Mouse (Mus musculus): ENCODE results near the gene Dgkq.
"Not testable (repeated sequence)": the region's sequence is repeated elsewhere in the genome, so short reads cannot be mapped to it uniquely, and the experiment has no call there.

Gene Dgkq

DNA sequence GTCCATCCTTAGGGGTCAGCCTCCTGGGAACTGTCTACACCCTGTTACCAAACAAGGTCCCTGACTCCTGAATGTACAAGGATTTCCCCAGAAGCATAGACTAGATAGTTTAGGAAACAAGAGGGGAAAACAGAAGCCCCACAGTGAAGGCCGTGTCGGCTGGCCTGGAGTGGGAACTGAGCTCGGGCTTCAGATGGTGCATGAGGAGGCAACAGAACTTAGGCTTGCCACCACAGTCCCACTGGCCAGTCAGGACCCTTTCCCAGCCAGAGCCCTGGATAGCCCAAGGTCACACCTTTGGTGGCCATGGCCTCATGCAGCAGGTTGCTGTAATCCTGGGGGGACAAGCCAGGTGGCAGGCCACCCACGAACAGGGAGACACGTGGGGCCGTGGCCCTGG lies 16.1 kb downstream of the Dgkq start:
- no peak for DNase-seq

DNA sequence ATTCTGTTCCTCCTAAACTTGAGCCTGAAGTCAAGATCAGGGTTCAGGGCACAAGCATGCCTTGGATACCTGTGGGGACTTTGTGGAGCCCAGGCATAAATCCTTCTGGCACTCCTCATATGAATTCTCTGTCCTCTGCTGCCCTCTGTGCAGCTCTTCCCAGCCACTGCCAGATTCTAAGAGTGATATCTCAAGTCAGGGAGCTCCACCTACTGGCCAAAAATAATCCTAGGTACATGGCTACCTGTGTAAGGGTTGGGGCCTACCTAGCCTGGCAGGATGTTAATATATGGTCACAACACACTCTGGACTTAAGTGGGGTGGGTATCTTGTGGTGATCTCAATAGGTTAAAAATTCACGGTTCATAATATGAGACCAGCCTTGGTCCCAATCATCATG lies 17.6 kb downstream of the Dgkq start:
- DNase-seq, result peak in 1 of 2 experiments; percentile 62

DNA sequence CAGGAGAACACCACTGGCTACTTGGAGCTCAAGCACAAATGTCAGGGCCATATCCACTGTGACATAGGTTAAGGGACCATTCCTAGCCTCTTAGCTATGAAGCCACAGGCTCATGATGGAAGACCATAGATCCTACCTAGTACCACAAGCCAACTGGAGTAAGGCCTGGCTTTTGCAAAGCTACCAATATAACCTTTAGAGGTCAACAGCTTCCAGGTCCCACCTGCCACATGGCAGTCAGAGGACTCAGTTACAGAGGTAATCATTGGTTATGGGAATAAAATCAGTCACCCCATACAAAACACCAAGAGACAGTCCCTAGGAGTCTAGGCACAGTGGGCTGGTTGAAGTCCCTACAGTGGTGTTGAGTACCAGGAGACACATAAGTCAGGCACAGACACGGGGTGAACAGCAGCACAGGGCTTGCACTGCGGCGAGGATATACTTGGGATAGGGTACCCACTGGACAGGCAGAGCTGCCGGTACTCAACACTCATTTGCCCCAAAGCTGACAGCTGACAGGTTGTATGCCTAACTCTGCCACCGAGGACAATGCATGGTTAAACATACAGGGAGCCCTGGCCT lies 18.2 kb downstream of the Dgkq start:
- no peak for DNase-seq

DNA sequence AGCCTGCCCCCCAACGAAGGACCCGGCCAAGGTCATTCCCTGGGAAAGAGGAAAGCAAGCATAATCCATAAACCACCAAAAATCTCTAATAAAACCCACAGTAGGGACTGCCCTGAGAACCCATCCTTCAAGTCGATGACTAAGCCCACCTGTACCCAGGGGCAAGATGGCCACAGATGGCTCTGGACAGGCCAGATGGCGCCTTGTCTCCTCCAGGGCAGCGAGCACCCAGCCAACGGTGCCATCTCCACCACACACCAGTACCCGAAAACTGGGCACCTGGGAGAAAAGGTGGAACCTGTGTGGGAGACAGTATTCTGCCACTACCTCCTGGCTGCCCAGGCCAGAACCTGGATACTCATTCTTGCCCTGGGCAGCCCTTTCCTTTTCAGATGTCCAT lies 19.1 kb downstream of the Dgkq start:
- DNase-seq, result no peak

DNA sequence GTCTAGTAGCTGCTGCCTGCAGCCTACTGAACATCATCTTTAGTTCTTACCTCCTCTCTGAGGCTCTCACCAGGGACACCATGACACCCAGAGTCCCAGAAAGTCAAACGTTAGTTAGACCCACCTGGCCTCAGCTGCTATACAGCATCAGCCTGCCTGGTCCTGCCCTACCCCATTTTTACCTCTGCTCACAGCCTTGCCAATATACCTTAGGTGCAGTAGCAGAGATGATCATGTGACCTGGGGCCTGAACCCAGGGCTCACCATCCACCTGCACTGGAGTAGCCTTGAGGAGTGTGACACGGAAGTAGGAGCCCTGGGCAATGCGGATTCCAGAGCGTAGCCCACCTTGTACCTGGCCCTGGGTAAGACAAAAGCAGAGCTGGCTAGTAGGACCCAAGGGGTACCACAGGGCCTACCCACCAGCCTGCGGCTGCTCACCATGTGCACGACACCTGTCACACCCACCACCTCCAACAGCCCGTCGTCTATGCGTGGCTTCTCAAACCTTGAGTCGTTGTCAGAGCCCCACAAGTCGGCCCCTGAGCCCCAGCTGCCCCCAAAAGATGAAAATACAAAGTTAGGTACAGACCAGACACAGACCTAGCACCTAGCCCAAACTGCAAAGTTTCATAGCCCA lies 20.4 kb downstream of the Dgkq start:
- no peak for DNase-seq

DNA sequence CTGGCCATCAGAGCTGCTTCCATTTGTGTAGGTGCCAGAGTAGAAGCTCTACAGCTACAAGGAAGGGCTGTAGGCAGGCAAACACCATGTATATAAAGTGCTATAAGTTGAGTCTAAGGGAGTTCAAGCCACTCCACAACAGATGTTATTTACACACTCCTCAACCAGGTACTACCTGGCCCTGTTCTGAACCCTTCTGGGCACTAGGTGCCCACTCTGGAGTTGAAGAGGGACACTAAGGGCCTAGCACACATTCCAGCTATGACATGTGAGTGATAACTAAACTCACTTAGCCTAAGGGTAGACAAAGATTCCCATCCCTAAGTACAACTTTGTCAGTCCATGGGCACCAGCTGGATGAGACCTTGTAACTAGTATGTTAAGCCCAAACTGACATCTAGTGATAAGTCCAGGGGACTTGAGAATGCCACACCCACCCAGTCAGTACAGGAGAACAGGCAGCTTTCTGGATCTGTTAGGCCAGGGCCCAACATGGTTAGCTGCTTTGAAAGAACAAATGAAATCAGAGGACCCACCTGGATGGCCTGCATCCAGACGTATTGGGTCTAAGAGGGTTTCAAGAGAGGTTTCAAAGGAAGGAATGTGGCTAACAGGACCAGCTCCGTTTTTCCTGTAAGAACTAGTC lies 21.5 kb downstream of the Dgkq start:
- DNase-seq, result peak in 1 of 2 experiments; percentile 31

DNA sequence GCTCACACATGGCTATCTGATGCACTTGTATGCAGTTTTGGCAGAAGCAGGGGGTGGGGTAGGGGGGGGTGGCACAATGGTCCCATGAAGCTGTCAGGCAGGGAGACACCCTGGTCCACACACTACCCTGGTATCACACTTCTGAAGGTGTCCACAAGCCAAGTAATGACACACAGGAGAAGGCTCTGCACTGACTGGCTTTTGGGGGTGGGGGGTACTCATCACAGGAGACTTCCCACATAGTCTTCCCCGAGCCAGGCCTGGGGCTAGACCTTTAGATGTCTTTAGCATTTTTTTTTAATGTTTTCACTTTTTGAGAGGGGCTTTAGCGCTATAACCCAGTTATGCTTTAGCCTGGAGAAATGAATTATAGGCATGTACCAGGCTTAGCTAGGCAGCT lies 22.2 kb downstream of the Dgkq start:
- no peak for DNase-seq

DNA sequence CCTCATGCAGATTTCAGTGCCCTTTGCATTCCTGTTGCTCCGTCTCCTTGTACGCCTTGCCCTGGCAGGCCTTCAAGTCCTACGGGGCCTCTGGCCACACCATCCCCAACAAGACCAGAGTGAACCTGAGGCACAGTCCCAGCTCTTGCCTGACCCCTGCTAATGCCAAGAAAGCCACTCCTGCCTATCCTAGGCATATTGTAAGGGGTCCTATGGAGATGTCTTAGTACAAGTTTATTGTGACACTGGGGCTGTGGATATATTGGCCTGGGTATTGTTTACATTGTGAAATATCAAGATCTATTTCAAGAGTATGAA lies 23.2 kb downstream of the Dgkq start:
- no peak for DNase-seq

DNA sequence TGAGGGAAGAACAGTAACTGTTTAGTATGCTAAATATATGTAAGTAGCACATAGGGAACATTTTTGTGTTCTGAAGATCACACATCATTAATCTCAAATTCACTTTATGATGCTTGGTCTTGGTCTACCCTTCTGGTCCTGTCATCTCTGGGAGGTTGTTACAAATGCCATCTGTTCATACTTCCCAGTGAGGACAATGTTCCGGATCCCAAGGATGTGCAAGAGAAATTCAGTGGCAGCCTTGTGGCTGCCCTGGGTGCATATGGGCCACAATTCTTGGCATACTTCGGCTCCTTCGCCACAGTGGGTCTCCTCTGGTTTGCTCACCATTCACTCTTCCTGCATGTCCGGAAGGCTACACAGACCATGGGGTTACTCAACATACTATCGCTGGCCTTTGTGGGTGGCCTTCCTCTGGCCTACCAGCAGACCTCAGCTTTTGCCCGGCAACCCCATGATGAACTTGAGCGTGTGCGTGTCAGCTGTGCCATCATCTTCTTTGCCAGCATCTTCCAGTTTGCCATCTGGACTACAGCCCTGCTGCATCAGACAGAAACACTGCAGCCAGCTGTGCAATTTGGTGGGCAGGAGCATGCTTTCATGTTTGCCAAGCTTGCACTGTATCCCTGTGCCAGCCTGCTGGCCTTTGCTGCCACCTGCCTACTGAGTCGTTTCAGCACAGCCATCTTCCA lies 23.7 kb downstream of the Dgkq start:
- peak; percentile 30 to 61 for DNase-seq

DNA sequence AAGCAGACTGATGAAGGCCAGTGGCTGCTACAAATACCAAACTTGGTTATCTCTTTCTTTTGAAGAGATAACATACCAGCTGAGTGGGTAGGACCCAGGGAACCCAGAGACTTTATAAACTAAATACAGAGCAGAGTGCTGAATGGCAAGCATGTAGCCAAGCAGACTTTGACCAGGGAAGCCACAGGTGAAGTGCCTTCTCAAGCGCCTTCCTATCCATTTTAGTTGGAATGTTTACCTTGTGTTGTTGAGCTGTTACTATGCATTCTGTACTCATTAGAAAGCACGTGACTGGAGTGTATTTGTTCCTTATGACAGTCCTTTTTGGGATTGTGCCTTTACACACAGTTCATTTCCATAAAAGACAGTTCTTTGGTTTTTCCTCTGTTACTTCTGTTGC lies 25.8 kb downstream of the Dgkq start:
- DNase-seq, result no peak

DNA sequence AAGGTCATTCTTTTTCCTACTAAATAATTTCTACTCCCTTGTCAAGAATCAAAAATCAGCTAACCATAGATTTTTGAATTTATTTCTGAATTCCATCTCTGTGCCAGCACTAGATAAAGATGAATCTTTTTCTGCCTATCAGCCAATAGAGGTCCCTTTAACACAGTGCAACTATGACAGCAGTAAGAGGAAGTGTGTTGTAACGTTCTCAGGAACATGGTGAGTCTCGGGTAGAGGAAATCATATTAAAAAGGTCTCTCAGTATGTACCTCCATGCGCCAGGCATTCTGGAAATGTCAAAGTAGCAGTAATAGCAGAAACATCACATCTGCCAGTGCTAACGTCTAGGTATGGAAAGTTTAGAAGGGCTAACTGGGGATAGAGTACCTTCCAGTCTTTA lies 33.3 kb downstream of the Dgkq start:
- DNase-seq, result no peak

DNA sequence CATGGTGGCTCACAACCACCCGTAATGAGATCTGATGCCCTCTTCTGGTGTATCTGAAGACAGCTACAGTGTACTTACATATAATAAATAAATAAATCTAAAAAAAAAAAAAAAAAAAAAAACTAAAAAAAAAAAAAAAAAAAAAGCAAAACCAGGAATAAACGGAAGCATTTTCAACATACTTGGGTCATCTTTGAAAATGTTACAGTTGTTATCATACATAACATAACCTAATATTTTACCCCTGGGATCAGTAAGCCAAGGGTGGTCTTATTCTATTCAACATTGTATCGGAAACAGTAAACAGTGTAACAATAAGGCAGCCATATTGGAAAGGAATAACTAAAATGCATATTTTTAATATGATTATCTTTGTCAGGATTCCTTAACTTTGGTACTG lies 35.4 kb downstream of the Dgkq start:
- DNase-seq, result not testable (repeated sequence)

DNA sequence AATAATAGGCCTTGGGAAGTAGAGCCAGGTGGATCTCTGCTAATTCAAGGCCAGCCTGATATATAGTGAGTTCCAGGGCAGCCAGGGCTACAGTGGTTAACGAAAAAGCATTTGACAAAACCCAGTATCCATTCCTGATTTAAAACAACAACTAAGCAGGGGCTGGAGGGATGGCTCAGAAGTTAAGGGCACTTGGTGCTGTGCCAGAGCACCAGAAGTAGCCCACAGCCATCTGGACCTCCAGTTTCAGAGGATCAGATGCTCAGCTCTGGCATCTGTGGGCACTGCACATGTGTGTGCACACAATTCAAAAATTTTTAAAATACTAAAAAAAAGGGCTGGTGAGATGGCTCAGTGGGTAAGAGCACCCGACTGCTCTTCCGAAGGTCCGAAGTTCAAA lies 35.8 kb downstream of the Dgkq start:
- no peak for DNase-seq

DNA sequence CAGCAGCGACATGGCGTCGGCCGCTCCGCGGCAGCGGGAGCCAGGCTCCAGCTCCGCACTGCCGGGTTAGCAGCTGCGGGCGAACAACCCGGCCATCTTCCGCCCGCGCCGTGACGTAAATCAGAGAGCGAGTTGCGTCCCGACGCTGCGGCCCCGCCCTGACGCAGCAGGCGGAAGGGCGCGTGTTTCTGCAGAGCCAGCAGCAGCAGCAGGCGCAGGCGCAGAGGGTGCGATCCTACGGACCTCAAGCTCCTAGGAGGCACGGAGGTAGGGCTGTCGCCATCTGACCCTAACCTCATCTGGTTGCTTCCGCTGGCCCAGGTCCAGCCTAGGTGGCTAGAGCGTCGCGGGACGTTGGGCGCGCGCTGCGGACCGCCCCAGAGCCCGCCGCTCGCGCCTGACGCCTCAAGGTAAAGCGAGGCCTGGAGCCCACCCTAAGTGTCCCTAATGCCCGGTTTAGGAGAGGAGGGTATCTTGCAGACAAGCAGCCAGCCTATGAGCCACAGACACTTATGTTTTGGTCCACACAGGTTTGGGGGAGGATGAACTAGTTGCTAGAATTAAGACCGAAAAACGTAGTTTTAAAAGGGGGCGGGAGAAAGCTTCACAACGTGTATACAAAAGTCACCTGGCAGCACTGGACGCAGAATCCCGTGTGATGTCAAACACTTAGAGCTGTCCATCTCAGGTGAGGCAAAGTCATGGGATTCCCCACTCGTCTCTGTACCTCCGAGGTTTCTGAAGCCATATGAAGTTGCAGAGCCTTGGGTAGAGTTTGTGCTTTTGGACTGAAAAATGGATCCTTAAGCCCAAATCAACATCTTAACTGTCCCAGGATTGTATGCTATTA lies 39.6 kb downstream of the Dgkq start, which contains the start of the genes Gak and Tmem175:
Gak (minus strand) TSS at position 122 of the 850 bp plus-strand sequence.
Tmem175 (plus strand) TSS at position 137 of the 850 bp plus-strand sequence.
- peak; percentile 94 to 96 for DNase-seq

DNA sequence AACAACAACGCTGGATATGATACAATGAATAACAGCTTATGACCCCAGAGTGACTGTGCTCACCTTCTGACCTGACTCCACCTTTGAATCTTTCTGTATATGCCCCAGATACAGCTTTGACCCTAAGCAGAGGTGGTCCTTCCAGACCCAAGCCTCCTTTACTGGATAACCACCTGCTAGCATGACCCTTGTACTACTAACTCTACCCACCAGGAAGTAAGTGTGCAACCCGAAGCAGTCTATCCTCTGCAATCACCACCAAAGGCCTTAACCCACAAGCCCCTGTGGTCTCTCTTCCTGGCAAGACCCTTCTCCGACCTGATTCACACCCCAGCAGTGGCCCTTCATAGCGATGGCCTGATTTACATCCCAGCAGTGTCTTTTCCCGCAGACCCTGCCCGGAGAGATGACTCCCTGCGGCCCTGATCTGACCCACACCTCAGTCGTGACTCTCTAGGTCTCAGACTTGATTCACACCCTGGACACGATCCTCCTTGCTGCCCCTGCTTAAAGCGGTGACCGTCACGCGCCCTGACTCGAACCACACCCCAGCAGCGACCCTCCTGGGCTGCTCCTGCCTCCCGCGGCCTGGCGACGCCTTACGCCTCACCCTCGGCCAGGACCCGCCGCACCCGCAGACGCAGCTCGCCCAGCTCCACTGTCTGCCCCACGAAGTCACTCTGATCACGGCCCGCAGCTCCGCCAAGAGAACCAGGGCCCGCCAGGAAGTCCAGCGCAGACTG lies 40.4 kb downstream of the Dgkq start:
- DNase-seq, result no peak

DNA sequence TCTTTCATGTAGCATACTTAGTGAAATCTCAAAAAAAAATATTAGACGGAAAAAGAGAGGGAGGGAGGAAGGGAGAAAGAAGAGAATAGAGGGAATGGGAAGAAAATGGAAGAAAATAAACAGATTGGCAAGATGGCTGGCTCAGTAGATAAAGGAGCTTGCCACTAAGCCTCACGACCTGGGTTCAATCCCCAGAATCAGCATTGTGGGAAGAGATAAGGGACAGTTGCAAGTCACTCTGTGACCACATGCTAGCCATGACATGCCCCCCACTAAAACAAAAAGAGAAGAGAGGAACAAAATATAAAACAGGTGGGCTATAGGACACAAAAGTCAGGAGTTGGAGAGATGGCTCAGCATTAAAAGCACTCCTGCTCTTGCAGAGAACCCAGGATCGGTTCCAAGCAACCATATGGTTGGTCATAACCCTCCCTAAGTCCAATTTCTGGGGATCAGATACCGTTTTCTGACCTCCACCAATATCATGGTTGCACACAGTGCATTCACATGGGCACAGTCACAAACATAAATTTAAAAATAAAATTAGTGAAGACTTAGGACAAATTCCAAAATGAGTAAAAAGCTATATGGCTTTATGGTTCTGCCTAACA lies 43.3 kb downstream of the Dgkq start:
- DNase-seq, result no peak

DNA sequence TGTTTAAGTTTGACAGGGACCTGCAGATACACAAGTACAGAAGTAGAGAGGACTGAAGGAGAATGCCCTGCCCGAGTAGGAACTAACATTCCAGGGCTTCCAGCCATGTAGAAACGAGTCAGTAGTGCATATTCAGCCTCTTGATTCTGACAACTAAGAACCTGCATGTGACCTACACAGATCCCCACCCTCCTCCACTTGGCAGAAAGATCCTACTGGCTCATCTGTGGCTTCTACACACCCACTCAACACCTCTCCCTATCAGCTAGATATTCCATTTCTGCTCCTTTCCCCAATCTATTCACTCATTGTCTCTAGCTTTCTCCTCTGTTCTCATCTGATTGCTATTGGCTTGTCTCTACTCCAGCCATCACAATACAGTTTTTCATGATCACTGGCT lies 47.6 kb downstream of the Dgkq start:
- no peak for DNase-seq

DNA sequence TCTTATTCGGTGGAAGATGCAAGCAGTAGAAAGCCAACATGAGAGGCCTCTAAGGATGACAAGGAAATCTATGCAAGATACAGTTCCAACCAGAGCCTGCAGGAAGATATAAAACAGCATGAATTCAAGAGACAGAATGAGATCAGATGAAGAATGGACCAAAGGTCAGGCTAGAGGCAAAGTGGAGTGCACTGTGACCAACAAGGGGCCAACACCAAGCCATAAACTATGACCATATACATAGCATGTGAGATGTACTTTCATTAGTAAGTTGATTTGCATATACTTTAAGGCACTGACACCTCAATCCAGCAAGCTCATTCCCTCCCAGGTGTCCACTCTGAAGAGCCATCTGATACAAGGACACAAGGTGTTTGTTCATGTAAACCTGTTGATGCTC lies 59.0 kb downstream of the Dgkq start:
- DNase-seq, result no peak

DNA sequence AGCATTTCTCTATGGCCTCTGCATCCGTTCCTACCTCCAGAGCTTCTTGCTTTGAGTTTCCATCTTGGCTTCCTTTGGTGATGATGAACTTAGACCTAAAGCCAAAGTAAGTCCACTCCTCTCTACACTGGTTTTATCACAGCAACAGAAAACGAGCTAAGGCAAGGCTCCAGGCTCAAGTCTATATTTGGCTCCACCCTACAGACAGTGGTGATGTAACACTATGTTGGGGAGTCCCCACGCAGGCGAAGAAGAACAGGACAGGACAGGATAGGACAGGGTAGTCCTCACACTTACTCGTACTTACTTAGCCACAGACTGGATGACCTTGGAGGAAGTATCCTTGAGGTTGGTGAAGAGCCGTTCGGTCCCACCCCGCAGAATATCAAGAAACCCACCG lies 66.9 kb downstream of the Dgkq start:
- no peak for DNase-seq

DNA sequence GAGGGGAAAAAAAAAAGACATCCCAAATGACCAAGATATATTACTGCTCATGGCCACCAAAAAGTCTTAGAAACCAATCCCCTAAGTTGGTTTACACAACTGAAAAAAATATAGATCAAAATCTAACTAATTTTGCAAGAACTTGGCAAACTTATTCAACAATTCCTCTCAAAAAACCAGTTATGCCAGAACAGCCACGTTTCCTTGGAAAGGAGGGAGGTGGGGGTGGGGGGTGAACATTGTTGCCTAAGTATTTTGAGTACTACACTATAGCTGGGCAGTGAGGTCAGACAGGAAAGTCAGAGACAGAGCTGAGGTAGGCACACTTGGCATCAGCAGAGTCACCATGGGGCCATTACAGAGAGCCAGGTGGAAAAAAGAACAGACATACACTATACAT lies 69.5 kb downstream of the Dgkq start:
- DNase-seq, result peak; percentile 24
